Mouse (Mus musculus): ENCODE data around the gene Chd5. TPM values are rescaled to one million over a fixed set of nuclear protein-coding genes. Genes with fewer than 3 reads are reported as not detected.

The Chd5 gene
- polyA plus RNA-seq, 1 experiment from 2014 or later: 15.6 TPM

GRCm38 (mm10) chr4:152313211-152313632, 25.2 kb upstream of the Chd5 start:
- ATAC-seq: peak; percentile 32
- Histone ChIP-seq H3K27me3 (replicated peaks; ENCODE audit: control insufficient read depth, insufficient read depth, low read length) (peaks cover 71% of the 10 kb centered on the region), H3K36me3 (ENCODE audit: control insufficient read depth, insufficient read depth, low read length) (peaks cover 7% of the 10 kb centered on the region; the same call in 1 of the 2 replicates), H3K4me2 (ENCODE audit: low read length) (peak overlapping the region; percentile 49), H3K27ac (ENCODE audit: low read depth, low read length) (no peak overlapping the region), H3K9me3 (replicated peaks; ENCODE audit: control insufficient read depth, low read length) (no peaks in the 10 kb centered on the region), H3K4me3 (ENCODE audit: low read depth, low read length) (peak overlapping the region; percentile 24), H3K4me1 (ENCODE audit: control insufficient read depth, insufficient read depth, low read length) (peaks cover 7% of the 10 kb centered on the region), H3K9ac (ENCODE audit: low read length) (peak overlapping the region; percentile 29; the same call in 1 of the 2 replicates)
- DNase-seq (ENCODE audit: low spot score): no peak
- 1% methylated on average over 29 of the region's 29 CpGs for WGBS

- H3K27ac ChIP-seq (ENCODE audit: low read depth, low read length): no peak overlapping the region
- H3K9me3 ChIP-seq (replicated peaks; ENCODE audit: control insufficient read depth, low read length): no peaks in the 10 kb centered on the region
- no peak overlapping the region for H3K4me3 ChIP-seq (ENCODE audit: low read depth, low read length)
- H3K9ac ChIP-seq (ENCODE audit: low read length): no peak overlapping the region
- peaks cover 7% of the 10 kb centered on the region for H3K4me1 ChIP-seq (ENCODE audit: control insufficient read depth, insufficient read depth, low read length)
- H3K27me3 ChIP-seq (replicated peaks; ENCODE audit: control insufficient read depth, insufficient read depth, low read length): peaks cover 78% of the 10 kb centered on the region
- H3K36me3 ChIP-seq (ENCODE audit: control insufficient read depth, insufficient read depth, low read length): peaks cover 2% of the 10 kb centered on the region; the same call in 1 of the 2 replicates
- no peak overlapping the region for H3K4me2 ChIP-seq (ENCODE audit: low read length)
- DNase-seq (ENCODE audit: low spot score) (peak; percentile 55), ATAC-seq (0 out of 2 replicates have a peak, but pooled peaks have one; percentile 45)
Measured at GRCm38 (mm10) chr4:152313934-152314333, 24.5 kb upstream of the Chd5 start.

GRCm38 (mm10) chr4:152315498-152316213, 22.8 kb upstream of the Chd5 start:
- no peak overlapping the region for H3K27ac ChIP-seq (ENCODE audit: low read depth, low read length)
- 0 out of 2 replicates have a peak overlapping the region, but pooled peaks have one; percentile 25 for H3K9ac ChIP-seq (ENCODE audit: low read length)
- under 1% methylated on average over 43 of the region's 43 CpGs for WGBS
- peaks cover 7% of the 10 kb centered on the region for H3K4me1 ChIP-seq (ENCODE audit: control insufficient read depth, insufficient read depth, low read length)
- H3K36me3 ChIP-seq (ENCODE audit: control insufficient read depth, insufficient read depth, low read length): no peaks in the 10 kb centered on the region
- H3K27me3 ChIP-seq (replicated peaks; ENCODE audit: control insufficient read depth, insufficient read depth, low read length): peaks cover 79% of the 10 kb centered on the region
- ATAC-seq (no peak), DNase-seq (ENCODE audit: low spot score) (no peak)
- H3K9me3 ChIP-seq (replicated peaks; ENCODE audit: control insufficient read depth, low read length): no peaks in the 10 kb centered on the region
- H3K4me2 ChIP-seq (ENCODE audit: low read length): peak overlapping the region; percentile 44
- peak overlapping the region; percentile 22 for H3K4me3 ChIP-seq (ENCODE audit: low read depth, low read length)

GRCm38 (mm10) chr4:152317631-152318033, 20.8 kb upstream of the Chd5 start:
- H3K9me3 ChIP-seq (replicated peaks; ENCODE audit: control insufficient read depth, low read length): no peaks in the 10 kb centered on the region
- DNase-seq (ENCODE audit: low spot score) (no peak), ATAC-seq (no peak)
- no peak overlapping the region for H3K4me3 ChIP-seq (ENCODE audit: low read depth, low read length)
- no peak overlapping the region for H3K9ac ChIP-seq (ENCODE audit: low read length)
- no peak overlapping the region for H3K27ac ChIP-seq (ENCODE audit: low read depth, low read length)
- peaks cover 59% of the 10 kb centered on the region for H3K27me3 ChIP-seq (replicated peaks; ENCODE audit: control insufficient read depth, insufficient read depth, low read length)
- peaks cover 7% of the 10 kb centered on the region for H3K4me1 ChIP-seq (ENCODE audit: control insufficient read depth, insufficient read depth, low read length)
- no peaks in the 10 kb centered on the region for H3K36me3 ChIP-seq (ENCODE audit: control insufficient read depth, insufficient read depth, low read length)
- H3K4me2 ChIP-seq (ENCODE audit: low read length): no peak overlapping the region
- WGBS: 74% methylated on average over 6 of the region's 6 CpGs

DNA sequence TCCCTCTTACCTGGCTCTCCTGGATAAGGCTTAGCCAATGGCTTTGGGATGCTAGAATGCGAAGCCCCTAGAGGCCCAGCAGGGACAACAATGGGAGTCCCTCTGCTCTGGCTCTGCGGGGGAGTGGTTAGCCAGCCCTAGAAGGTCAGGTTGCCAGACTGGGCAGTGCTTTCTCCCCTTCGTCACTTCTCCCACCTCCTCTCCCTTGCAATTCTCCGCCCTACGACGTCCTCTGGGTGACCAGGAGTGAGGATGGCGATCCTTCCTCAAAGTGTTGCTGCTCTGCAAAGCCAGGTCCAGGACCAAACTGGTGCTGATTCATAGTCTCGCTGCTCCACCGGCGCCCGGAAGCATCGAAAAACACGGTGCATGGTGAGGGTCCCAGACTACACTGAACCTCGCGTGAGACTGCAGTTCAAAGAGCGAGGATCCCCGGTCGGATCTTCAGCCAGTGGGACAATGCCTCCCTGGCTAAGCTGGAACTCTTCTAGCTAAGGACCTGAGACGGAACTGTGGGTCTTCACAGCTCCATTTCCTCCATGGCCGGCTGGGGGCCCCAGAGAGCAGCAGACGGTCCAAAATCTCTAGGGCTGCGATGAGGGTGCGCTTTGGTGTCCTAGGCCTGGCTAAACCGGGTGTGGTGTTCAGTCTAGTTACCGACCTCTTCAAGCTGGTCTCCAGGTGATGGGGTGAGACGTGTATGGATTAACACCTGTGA, 19.8 kb upstream of the Chd5 start, which contains the start of gene Rnf207:
TSS of gene Rnf207 (minus strand) at position 477 of the 718 bp plus-strand sequence.
- Histone ChIP-seq H3K9ac (ENCODE audit: low read length) (peak within 1 kb of the TSS; percentile 40; the same call in 1 of the 2 replicates), H3K4me3 (ENCODE audit: low read depth, low read length) (no peak within 1 kb of the TSS), H3K4me2 (ENCODE audit: low read length) (peak within 1 kb of the TSS; percentile 23; the same call in 1 of the 2 replicates), H3K27ac (ENCODE audit: low read depth, low read length) (no peak within 1 kb of the TSS), H3K36me3 (ENCODE audit: control insufficient read depth, insufficient read depth, low read length) (no peaks in the 10 kb centered on the region), H3K27me3 (replicated peaks; ENCODE audit: control insufficient read depth, insufficient read depth, low read length) (peaks cover 49% of the 10 kb centered on the region), H3K9me3 (replicated peaks; ENCODE audit: control insufficient read depth, low read length) (no peaks in the 10 kb centered on the region), H3K4me1 (ENCODE audit: control insufficient read depth, insufficient read depth, low read length) (no peaks in the 10 kb centered on the region; the same call in 1 of the 2 replicates)
- WGBS: 4% methylated on average over 26 of the region's 26 CpGs
- 0 out of 2 replicates have a peak, but pooled peaks have one; percentile 23 for ATAC-seq
- no peak for DNase-seq (ENCODE audit: low spot score)

DNA sequence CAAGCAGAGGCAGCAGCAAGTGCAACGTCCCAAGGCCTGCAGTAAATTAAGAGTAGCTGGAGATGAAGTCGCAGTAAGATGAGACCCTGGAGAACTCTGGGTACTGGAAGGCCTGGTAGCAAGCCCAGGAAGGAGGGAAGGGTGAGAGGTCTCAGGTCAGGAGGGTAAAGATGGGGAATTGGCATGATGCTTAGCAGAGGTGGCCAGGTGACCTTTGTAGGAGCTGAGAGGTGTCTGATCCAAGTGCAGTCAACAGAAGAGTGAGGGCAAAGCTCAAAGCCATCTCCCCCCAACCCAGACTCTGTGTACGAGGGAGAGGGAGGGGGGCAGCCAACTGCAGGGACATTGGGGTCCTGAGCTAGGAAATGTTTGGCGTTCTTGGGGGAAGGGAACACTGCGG, 17.0 kb upstream of the Chd5 start:
- Histone ChIP-seq H3K27me3 (replicated peaks; ENCODE audit: control insufficient read depth, insufficient read depth, low read length) (peaks cover 22% of the 10 kb centered on the region), H3K9me3 (replicated peaks; ENCODE audit: control insufficient read depth, low read length) (no peaks in the 10 kb centered on the region), H3K9ac (ENCODE audit: low read length) (no peak overlapping the region), H3K4me2 (ENCODE audit: low read length) (no peak overlapping the region), H3K4me3 (ENCODE audit: low read depth, low read length) (no peak overlapping the region), H3K4me1 (ENCODE audit: control insufficient read depth, insufficient read depth, low read length) (peaks cover 1% of the 10 kb centered on the region; the same call in 1 of the 2 replicates), H3K27ac (ENCODE audit: low read depth, low read length) (no peak overlapping the region), H3K36me3 (ENCODE audit: control insufficient read depth, insufficient read depth, low read length) (no peaks in the 10 kb centered on the region)
- ATAC-seq (no peak), DNase-seq (ENCODE audit: low spot score) (no peak)
- 63% methylated on average over 5 of the region's 5 CpGs for WGBS

- Histone ChIP-seq H3K9ac (ENCODE audit: low read length) (0 out of 2 replicates have a peak overlapping the region, but pooled peaks have one; percentile 29), H3K9me3 (replicated peaks; ENCODE audit: control insufficient read depth, low read length) (no peaks in the 10 kb centered on the region), H3K4me1 (ENCODE audit: control insufficient read depth, insufficient read depth, low read length) (peaks cover 7% of the 10 kb centered on the region; the same call in 1 of the 2 replicates), H3K36me3 (ENCODE audit: control insufficient read depth, insufficient read depth, low read length) (peaks cover 21% of the 10 kb centered on the region), H3K27me3 (replicated peaks; ENCODE audit: control insufficient read depth, insufficient read depth, low read length) (no peaks in the 10 kb centered on the region), H3K4me2 (ENCODE audit: low read length) (peak overlapping the region; percentile 32), H3K4me3 (ENCODE audit: low read depth, low read length) (peak overlapping the region; percentile 97; the same call in 1 of the 2 replicates), H3K27ac (ENCODE audit: low read depth, low read length) (no peak overlapping the region)
- no peak for DNase-seq (ENCODE audit: low spot score)
- peak; percentile 40 for ATAC-seq
- 57% methylated on average over 16 of the region's 16 CpGs for WGBS
Measured at GRCm38 (mm10) chr4:152324641-152325562, 13.5 kb upstream of the Chd5 start.
